Mouse (Mus musculus) spleen, adult 2 months (tissue): Measurements from ENCODE around the gene Tnrc6b. TPM values are rescaled to one million over a fixed set of nuclear protein-coding genes. Genes with fewer than 3 reads are reported as not detected.
"Not testable (repeated sequence)": the region's sequence is repeated elsewhere in the genome, so short reads cannot be mapped to it uniquely, and the experiment has no call there.

Experiments
- DNase-seq, 2 experiments: peaks; one replicate each; pipeline versions ENCODE4 v3.0.0 to v3.0.0-alpha.2; 2012 to 2021; ENCODE audit warnings: low spot score in 2 of 2, low read depth in 1 of 2
- H3K27ac ChIP-seq: fragments of 200-500 bp; 2 replicates; pipeline ENCODE4 v1.5.1; 2012; ENCODE audit warnings: low read length, inconsistent platforms; ENCODE audit not compliant: insufficient read depth
- H3K27me3 ChIP-seq: fragments of 200-500 bp; 2 replicates; pipeline ENCODE4 v1.6.1; 2012; ENCODE audit warnings: mild to moderate bottlenecking, moderate library complexity, low read length, inconsistent platforms; ENCODE audit not compliant: control insufficient read depth, insufficient read depth
- H3K36me3 ChIP-seq: fragments of 200-500 bp; 2 replicates; pipeline ENCODE4 v1.6.1; 2012; ENCODE audit warnings: mild to moderate bottlenecking, low read length, inconsistent platforms; ENCODE audit not compliant: control insufficient read depth, insufficient read depth
- H3K4me1 ChIP-seq: fragments of 200-500 bp; 2 replicates; pipeline ENCODE4 v1.6.1; 2011; ENCODE audit warnings: inconsistent platforms; ENCODE audit not compliant: control insufficient read depth, insufficient read depth, insufficient read length
- H3K4me3 ChIP-seq: fragments of 200-500 bp; 2 replicates; pipeline ENCODE4 v1.5.1; 2011; ENCODE audit warnings: mild to moderate bottlenecking, inconsistent platforms; ENCODE audit not compliant: insufficient read depth, insufficient read length; ENCODE audit errors: extremely low read depth
- CTCF ChIP-seq: fragments of 200-500 bp; IDR thresholded peaks from 2 replicates; pipeline ENCODE4 v1.5.1; 2011; ENCODE audit warnings: mild to moderate bottlenecking, inconsistent platforms; ENCODE audit not compliant: insufficient read depth, insufficient read length, insufficient replicate concordance; ENCODE audit errors: extremely low read depth
- POLR2A ChIP-seq: fragments of 200-500 bp; IDR thresholded peaks from 2 replicates; pipeline ENCODE4 v1.6.1; 2011; ENCODE audit warnings: low read depth, low read length, inconsistent platforms
- WGBS: fragments of 180-500 bp; shearing (Covaris S2); methylation state at CpG from one replicate; pipeline ENCODE4 v1.1.7; 2018; 5-methylcytosine and 5-hydroxymethylcytosine counted together
- polyA plus RNA-seq: library from polyadenylated mRNA; depleted of rRNA; stranded (reverse); fragments of >200 nt; gene quantifications from 2 replicates; pipeline ENCODE4 v1.2.3, GENCODE M21; 2012

Tnrc6b gene
- polyA plus RNA-seq, 1 experiment: 22.3 TPM

DNA sequence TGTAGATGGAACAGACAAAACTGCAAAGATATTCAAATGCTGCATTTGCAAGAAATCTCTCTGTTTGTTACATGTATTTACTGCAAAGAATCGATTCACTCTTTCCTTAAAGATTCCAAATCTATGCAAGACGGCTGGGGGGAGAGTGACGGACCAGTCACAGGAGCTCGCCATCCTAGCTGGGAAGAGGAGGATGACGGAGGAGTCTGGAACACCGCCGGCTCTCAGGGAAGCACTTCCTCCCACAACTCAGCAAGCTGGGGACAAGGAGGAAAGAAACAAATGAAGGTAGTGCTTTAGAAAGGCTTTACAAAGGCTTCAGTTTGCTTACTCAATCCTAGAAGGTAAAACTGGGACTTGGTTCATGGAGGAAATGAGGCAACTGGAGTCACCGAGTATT is 173.0 kb downstream of the Tnrc6b start:
- TF ChIP-seq CTCF: no peak
- TF ChIP-seq POLR2A: no peak
- Histone ChIP-seq H3K36me3 (peaks cover 61% of the 10 kb centered on the region), H3K4me1 (no peaks in the 10 kb centered on the region), H3K27me3 (no peaks in the 10 kb centered on the region), H3K4me3 (no peak overlapping the region), H3K27ac (no peak overlapping the region)
- 94% methylated on average over 8 of the region's 8 CpGs for WGBS
- no peak for DNase-seq

DNA sequence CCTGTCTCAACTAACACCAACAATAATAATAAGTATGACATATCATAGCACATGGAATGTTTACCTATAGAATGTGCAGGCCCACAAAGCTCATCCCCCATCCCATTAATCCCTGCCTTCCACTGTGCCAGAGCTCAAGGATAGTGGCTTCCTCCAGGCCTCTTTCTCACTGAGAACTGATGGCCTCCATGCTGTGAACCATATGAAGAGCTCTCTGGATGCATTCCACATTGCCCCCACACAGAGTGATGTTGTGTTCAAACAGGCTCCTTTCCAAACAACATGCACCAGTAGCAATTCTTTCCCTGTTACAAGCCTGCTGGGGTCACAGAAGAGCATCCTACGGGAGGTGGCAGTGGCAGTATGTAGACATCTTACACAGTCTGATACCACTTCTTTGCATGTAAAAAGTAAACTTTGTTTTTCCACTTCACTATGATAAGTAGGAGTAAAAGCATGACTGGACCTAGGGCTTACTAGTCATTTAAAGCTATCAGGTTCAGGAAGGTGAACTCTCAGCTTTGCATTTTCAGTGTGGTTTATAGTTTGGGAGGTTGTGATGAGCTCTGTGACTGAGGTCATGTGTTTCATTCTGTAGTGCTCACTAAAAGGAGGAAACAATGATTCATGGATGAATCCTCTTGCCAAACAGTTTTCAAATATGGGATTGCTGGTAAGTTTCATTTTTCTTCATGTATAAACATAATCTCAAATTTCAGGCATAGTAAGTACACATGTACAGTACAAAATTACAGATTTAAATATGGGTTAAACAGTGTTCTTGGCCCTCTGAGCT is 175.4 kb downstream of the Tnrc6b start:
- peaks cover 50% of the 10 kb centered on the region for H3K36me3 ChIP-seq
- H3K4me1 ChIP-seq: no peaks in the 10 kb centered on the region
- H3K4me3 ChIP-seq: no peak overlapping the region
- no peak for DNase-seq
- no peaks in the 10 kb centered on the region for H3K27me3 ChIP-seq
- no peak overlapping the region for H3K27ac ChIP-seq
- WGBS: 86% methylated on average over 1 of the region's 1 CpGs
- TF ChIP-seq CTCF: no peak
- no peak for TF ChIP-seq POLR2A

GRCm38 (mm10) chr15:80892341-80892740 is 181.2 kb downstream of the Tnrc6b start:
- TF ChIP-seq POLR2A: no peak
- no peak for TF ChIP-seq CTCF
- Histone ChIP-seq H3K27me3 (no peaks in the 10 kb centered on the region), H3K4me1 (no peaks in the 10 kb centered on the region), H3K36me3 (peaks cover 40% of the 10 kb centered on the region), H3K4me3 (no peak overlapping the region), H3K27ac (no peak overlapping the region)
- DNase-seq: no peak
- 78% methylated on average over 3 of the region's 3 CpGs for WGBS

- peak; percentile 46 to 54 for DNase-seq
- peaks cover 16% of the 10 kb centered on the region for H3K36me3 ChIP-seq
- no peaks in the 10 kb centered on the region for H3K27me3 ChIP-seq
- no peak for TF ChIP-seq POLR2A
- no peak for TF ChIP-seq CTCF
- peak overlapping the region; percentile 52 for H3K27ac ChIP-seq
- 62% methylated on average over 10 of the region's 10 CpGs for WGBS
- H3K4me1 ChIP-seq: no peaks in the 10 kb centered on the region; the same call in 1 of the 2 replicates
- no peak overlapping the region for H3K4me3 ChIP-seq
Observed at GRCm38 (mm10) chr15:80896741-80897140, 185.6 kb downstream of the Tnrc6b start.

DNA sequence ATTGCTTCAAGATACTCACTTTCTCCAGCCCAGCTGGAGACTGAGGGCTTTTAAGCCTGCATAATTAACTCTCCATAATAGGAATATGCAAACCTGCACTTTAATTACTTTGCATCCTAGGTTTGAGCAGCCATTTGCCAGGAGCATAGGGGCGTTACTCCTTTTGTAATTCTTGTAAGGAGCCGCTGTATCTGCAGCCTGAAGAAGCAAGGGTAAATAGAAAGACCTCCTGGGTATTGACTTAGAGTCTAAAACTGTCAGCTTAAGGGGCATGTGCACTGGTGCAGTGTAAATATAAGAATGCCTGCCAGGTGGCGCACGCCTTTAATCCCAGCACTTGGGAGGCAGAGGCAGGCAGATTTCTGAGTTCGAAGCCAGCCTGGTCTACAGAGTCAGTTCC is 186.8 kb downstream of the Tnrc6b start:
- DNase-seq: no peak
- WGBS: 99% methylated on average over 5 of the region's 5 CpGs
- Histone ChIP-seq H3K27me3 (no peaks in the 10 kb centered on the region), H3K4me3 (no peak overlapping the region), H3K27ac (no peak overlapping the region), H3K4me1 (peaks cover 5% of the 10 kb centered on the region; the same call in 1 of the 2 replicates), H3K36me3 (peaks cover 15% of the 10 kb centered on the region)
- TF ChIP-seq CTCF (no peak), POLR2A (no peak)

- H3K4me3 ChIP-seq: no peak overlapping the region
- no peak overlapping the region for H3K27ac ChIP-seq
- no peak for DNase-seq
- peaks cover 5% of the 10 kb centered on the region; the same call in 1 of the 2 replicates for H3K4me1 ChIP-seq
- no peaks in the 10 kb centered on the region for H3K27me3 ChIP-seq
- TF ChIP-seq CTCF (no peak), POLR2A (no peak)
- WGBS: 89% methylated on average over 2 of the region's 2 CpGs
- peaks cover 14% of the 10 kb centered on the region for H3K36me3 ChIP-seq
Observed at GRCm38 (mm10) chr15:80899806-80900205, 188.7 kb downstream of the Tnrc6b start.

GRCm38 (mm10) chr15:80901806-80902513 is 190.8 kb downstream of the Tnrc6b start:
- peaks cover 5% of the 10 kb centered on the region; the same call in 1 of the 2 replicates for H3K4me1 ChIP-seq
- no peaks in the 10 kb centered on the region for H3K27me3 ChIP-seq
- no peak overlapping the region for H3K4me3 ChIP-seq
- no peak for DNase-seq
- 50% methylated on average over 6 of the region's 6 CpGs for WGBS
- peaks cover 15% of the 10 kb centered on the region for H3K36me3 ChIP-seq
- no peak for TF ChIP-seq POLR2A
- TF ChIP-seq CTCF: no peak
- peak overlapping the region; percentile 19 for H3K27ac ChIP-seq

GRCm38 (mm10) chr15:80904776-80905175 is 193.7 kb downstream of the Tnrc6b start:
- not testable (repeated sequence) for H3K4me3 ChIP-seq
- WGBS: 97% methylated on average over 6 of the region's 6 CpGs
- peaks cover 18% of the 10 kb centered on the region for H3K36me3 ChIP-seq

More at GRCm38 (mm10) chr15:80904776-80905175, 193.7 kb downstream of the Tnrc6b start:
- not testable (repeated sequence) for H3K27ac ChIP-seq, H3K4me1 ChIP-seq, DNase-seq, H3K27me3 ChIP-seq
